Mouse (Mus musculus): ENCODE data around the gene Cldn22.

Cldn22 gene

GRCm38 (mm10) chr8:47843063-47843462, 18.8 kb downstream of the Cldn22 start:
- DNase-seq, result no peak

GRCm38 (mm10) chr8:47843651-47844050, 19.4 kb downstream of the Cldn22 start:
- DNase-seq, result no peak

- DNase-seq, result no peak
Measured at GRCm38 (mm10) chr8:47845956-47846355, 21.7 kb downstream of the Cldn22 start.

DNA sequence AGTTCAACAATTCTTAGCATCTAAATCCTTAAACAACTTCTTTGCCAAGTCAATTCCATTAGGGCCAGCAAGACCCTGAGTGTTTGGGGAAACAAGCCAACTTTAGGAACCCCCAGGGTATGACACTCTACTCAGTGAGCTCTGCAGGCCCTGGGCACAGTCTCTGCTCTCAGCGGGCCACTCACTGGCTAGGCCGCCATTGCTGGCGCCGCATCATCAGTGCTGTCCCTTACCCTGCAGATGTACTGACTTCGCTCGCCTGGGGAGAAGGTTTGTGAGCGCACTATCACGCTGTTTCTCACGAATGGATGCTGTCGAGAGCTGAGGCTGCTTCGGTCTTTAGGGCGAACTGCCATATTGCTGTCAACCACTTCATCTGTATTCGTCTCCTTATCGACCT, 22.9 kb downstream of the Cldn22 start:
- no peak for DNase-seq

GRCm38 (mm10) chr8:47847931-47848330, 23.6 kb downstream of the Cldn22 start:
- DNase-seq, result no peak

DNA sequence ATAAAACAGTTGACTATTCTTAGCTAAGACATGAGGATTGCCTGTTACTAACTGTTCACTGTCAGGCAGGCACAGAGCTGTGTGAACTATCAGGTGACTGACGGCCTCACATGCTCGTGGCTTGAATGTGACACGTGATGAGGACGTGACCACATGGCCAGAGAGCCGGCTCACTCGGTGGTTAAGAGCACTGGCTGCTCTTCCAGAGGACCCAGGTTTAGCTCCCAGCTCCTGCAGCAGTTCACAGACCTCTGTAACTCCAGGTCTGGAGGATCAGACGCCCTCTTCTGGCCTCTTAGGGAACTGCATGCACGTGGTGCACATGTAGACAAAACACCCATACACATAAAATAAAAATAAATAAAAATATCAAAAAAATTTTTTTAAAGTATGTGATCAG, 25.6 kb downstream of the Cldn22 start:
- DNase-seq, result peak; percentile 39

DNA sequence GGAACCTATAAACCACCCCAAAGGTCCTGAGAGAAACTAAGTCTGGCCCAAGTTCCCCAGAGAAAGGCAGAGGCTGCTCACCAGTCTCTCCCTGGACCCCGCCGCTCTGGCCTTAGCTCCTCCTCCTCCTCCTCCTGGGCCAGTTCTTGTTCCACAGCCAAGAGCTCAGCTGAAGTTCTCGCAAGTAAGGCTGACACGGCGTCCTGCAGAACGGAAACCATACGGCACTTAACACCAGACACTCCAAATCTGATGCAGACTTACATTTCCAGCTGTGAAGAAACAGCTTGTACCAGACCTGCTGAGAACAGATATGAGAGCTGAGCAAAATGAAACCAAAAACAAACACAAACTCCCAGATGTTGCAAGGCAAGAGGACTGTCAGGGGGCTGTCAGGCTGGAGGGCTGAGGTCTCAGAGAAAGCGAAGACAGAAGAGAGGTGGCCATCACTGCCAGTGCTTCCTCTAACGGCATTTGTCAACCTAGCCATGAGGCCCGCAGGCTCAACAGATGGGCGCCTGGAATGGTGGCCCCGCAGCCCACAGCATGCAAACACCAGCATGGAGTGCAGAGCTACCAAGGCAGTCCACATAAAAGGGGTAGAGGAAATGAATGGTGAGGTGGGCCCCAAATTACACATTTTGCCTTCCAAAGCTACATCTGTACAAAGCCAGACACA, 27.7 kb downstream of the Cldn22 start:
- DNase-seq, result peak; percentile 75

GRCm38 (mm10) chr8:47852737-47853136, 28.5 kb downstream of the Cldn22 start:
- no peak for DNase-seq

DNA sequence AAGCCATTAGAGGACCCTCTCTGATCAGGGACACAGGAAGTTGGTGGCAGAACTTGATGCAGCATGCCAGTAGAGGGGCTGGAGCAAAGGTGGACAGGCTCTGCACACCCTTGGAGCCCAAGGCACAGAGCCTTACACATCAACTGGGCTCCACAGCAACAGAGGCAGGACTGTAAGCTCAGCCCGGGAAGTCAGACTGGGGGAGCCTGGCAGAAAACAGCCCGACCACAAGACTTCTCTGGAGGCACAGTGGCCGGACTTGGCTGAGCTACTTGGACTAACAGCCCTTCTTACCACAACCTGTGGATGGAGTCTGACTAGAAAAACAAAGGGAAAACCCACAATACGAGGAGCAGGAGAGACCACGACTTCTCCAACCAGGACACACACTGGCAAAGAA, 29.1 kb downstream of the Cldn22 start:
- DNase-seq, result no peak

DNA sequence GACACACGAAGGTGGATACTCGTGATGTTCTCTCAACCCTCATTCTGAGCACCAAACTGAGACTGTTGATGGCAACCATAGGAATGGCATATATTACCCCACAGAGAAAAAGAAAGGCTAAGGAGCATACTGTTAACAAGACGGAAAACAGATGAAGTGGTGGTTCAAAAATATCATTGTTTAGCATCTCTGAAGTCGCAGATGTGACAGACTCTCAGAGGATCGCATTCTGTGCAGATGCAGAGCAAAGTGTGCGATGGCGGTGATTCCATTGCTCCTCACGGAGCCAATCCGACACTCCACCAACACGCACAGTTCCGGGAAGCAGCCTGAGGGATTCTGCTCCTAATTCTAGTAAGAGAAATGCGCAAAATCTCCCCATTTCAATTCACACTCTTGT, 35.0 kb downstream of the Cldn22 start:
- DNase-seq, result no peak

GRCm38 (mm10) chr8:47866568-47866967, 42.3 kb downstream of the Cldn22 start:
- no peak for DNase-seq

DNA sequence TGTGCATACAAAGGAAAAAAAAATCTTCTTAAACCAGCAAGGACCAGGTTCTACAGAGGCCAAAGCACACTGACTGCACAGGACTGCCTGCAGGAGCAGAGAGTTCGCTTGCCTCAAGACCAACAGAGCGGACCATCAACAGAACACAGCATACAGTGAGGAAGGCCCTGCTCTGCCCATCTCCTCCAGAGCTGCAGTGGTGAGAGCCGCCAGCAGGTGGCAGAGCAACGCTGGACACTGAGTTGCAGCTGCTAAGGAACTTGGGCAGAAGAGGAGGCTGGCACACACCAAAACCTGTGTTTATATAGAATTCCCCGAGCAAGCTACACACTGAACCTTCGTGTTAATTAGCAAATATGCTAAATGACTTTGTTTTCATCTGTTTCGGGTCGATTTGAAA, 42.8 kb downstream of the Cldn22 start:
- DNase-seq, result peak; percentile 93

GRCm38 (mm10) chr8:47872361-47873107, 48.3 kb downstream of the Cldn22 start:
- DNase-seq, result peak; percentile 56

- no peak for DNase-seq
Measured at GRCm38 (mm10) chr8:47874497-47875178, 50.4 kb downstream of the Cldn22 start.
